Mouse (Mus musculus): ENCODE results near the gene Psmd13. TPM values are rescaled to one million over a fixed set of nuclear protein-coding genes. Genes with fewer than 3 reads are reported as not detected.
"Not testable (repeated sequence)": the region's sequence is repeated elsewhere in the genome, so short reads cannot be mapped to it uniquely, and the experiment has no call there.

Gene Psmd13
- polyA plus RNA-seq, 1 experiment = 99.7 TPM

- DNase-seq (ENCODE audit: extremely low spot score in 1 of 2, low spot score in 1 of 2) = peak; percentile 86 to 88
Measured at GRCm38 (mm10) chr7:140855860-140856784, 25.6 kb upstream of the Psmd13 start, which contains the start of gene Gm45785. TSS of gene Gm45785 (minus strand) at chr7:140856331.

DNA sequence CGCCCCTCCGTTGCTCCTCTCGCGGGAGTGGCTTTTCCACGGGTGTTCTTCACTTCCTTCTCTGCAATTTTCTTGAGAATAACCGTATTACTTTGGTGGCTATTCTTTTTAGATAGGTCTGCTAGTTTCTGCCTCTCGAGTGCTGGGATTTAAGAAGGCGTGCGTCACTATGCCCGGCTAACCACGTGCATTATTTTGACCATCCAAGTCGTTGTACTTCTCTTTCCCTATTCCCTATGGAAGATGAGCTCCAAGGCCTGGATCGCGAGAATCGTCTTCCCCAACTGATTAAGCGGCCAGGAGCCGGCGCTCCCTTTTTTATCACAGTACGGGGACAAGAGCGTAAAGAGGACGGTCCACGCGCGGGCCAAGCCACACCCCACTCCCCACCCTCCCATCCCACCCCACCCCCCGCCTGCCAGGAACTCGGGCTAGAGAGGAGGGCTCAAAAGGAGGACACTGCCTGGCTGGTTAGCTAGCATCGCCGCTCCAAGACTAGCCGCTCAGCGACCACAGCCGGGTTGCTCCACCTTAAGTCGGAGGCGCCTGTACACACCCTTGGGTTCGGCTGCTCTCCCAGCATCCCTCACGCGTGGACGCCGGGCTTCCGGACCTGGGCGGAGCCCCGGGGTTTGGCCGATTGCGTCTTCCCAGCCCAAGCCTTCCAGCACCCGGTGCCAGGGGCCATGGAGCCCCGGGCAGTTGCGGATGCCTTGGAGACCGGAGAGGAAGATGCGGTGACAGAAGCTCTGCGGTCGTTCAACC lies 24.8 kb upstream of the Psmd13 start, which contains the start of gene Ric8a:
Ric8a (plus strand) TSS at position 173 of the 765 bp plus-strand sequence.
- peak; percentile 81 to 90 for DNase-seq (ENCODE audit: extremely low spot score in 1 of 2, low spot score in 1 of 2)

GRCm38 (mm10) chr7:140857550-140858505 lies 23.9 kb upstream of the Psmd13 start, which contains the start of gene Bet1l:
TSS of gene Bet1l (minus strand) at chr7:140857577.
- no peak for DNase-seq (ENCODE audit: extremely low spot score in 1 of 2, low spot score in 1 of 2)

DNA sequence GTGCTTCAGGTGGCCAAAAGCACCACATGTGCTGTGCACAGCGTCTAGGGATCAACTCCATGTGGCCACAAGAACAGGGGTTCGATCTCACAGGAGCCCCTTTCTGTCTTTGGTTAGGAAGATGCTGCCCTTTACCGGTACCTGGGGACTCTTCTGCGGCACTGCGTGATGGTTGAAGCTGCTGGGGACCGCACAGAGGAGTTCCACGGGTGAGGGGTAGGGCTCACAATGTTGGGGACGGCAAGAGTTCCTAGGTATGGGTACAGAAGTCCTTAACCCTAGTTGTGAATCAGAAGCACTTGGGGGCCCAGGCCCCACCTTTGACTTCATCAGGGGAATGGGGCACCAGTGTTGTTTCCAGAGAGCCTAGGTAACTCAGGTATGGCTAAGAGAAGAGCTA lies 23.0 kb upstream of the Psmd13 start:
- no peak for DNase-seq (ENCODE audit: extremely low spot score in 1 of 2, low spot score in 1 of 2)

DNA sequence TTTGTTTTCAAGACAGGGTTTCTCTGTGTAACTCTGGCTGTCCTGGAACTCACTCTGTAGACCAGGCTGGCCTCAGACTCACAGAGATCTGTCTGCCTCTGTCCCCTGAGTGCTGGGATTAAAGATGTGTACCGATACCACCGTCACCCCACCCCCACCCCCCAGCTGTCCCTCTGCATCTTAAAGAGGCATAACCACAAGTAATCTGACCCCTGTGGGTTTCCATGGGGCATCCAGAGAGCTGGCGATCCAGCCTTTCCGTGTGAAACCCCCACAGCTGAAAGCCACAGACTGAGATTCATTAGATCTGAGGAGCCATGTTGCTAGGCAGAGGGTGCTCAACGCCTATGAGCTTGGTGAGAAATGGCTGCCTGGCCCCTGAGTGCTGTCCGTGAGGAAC lies 21.8 kb upstream of the Psmd13 start:
- DNase-seq (ENCODE audit: extremely low spot score in 1 of 2, low spot score in 1 of 2) = no peak

DNA sequence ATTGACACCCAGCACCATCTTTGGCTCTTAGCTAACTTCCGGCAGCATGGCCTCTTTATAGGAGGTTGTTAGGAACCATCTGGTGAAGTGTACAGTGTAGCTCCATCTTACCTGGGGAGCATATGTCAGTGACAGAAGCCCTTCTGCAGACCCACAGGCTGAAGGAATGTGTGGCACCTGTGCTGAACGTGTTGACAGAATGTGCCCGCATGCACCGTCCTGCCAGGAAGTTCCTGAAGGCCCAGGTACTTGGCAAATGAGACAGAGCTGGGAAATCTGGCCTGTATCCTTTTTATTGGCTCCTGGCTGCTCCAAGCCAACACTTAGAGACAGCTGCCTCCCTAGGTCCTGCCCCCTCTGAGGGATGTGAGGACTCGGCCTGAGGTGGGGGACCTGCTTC lies 21.0 kb upstream of the Psmd13 start:
- DNase-seq (ENCODE audit: extremely low spot score in 1 of 2, low spot score in 1 of 2) = no peak

DNA sequence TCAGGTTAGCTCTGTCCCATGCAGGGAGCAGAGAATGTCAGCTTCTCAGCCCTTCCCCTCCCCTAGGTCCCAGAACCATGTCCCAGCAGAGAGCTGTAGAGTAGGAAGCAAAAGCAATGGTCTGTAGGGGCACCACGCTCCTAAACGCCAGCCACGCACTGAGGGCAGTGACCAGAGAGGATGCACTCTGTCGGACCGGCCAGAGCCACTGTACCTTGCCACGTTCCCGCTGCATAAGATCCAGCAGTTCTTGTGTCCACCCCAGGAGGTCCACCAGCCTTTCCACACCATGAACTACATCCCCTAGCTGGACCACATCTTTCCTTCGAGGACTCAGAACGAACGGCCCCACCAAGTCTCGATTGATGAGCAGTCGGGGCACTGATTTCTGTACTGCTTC lies 17.0 kb upstream of the Psmd13 start:
- DNase-seq (ENCODE audit: extremely low spot score in 1 of 2, low spot score in 1 of 2) = no peak

- no peak for DNase-seq (ENCODE audit: extremely low spot score in 1 of 2, low spot score in 1 of 2)
Measured at GRCm38 (mm10) chr7:140874224-140874623, 7.5 kb upstream of the Psmd13 start.

DNA sequence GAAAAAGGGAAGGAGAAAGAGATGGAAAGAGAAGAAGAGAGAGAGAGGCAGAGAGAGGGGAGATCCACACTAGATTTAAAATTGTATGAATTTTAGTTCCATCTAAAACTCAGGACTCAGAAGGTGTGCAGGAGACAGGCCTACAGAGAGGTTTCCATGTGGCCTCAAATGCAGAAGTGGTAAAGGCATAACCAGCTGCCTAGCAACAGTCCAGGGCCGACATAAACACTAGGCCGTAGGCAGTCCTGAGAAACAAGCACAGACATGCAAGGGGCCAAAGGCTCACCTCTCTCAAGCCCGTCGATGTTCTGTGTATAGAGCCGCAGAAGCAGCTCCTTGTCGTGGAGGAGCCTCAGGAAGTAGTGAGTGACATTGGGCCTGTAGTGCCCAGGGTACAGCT lies 4.4 kb upstream of the Psmd13 start:
- no peak for DNase-seq (ENCODE audit: extremely low spot score in 1 of 2, low spot score in 1 of 2)

- DNase-seq (ENCODE audit: extremely low spot score in 1 of 2, low spot score in 1 of 2) = no peak
Measured at GRCm38 (mm10) chr7:140879355-140879754, 2.4 kb upstream of the Psmd13 start.

DNA sequence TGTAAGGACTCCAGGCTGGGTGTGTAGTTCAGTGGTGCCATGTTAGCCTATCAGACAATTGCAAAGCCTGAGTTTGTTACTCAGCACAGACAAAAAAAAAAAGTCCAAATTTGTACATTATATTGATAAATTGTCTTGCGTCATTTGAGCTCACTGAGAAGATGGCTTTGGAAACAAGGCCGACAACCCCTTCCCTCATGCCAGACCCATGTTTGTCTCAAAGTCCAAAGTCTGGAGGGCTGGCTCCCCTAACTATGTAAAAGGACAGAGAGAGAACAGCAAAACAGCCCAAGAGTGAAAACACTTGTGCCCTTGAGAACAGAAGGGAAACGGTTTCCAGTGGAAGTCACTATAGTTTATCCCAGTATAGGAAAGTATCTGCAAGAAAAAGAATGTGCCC lies 1.3 kb upstream of the Psmd13 start:
- DNase-seq (ENCODE audit: extremely low spot score in 1 of 2, low spot score in 1 of 2) = no peak

GRCm38 (mm10) chr7:140880865-140881515 lies 778 bp upstream of the Psmd13 start:
- DNase-seq (ENCODE audit: extremely low spot score in 1 of 2, low spot score in 1 of 2) = peak in 1 of 2 experiments; percentile 22

GRCm38 (mm10) chr7:140882469-140882803 lies 668 bp downstream of the Psmd13 start:
- no peak for DNase-seq (ENCODE audit: extremely low spot score in 1 of 2, low spot score in 1 of 2)

GRCm38 (mm10) chr7:140890636-140891035 lies 8.9 kb downstream of the Psmd13 start:
- DNase-seq (ENCODE audit: extremely low spot score in 1 of 2, low spot score in 1 of 2) = not testable (repeated sequence)

DNA sequence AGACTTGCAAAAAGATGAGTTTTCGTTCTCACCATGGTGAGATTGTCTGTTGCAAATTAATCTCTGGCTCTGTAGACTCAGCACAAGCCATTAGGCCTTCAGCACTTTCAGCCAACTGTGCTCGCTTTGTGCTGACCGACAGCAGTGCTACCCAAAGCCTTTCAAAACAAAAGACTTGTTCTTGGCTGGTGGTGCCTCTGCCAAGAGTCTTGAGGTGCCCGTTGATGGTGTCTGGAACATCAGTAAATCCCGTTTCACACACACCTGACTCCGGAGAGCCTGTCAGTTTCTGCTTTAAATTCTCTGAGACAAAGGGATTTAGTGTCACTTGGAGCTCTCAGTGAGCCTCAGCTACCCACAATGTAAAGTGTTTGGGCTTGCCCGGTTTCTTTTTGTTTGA lies 12.3 kb downstream of the Psmd13 start:
- no peak for DNase-seq (ENCODE audit: extremely low spot score in 1 of 2, low spot score in 1 of 2)

GRCm38 (mm10) chr7:140894611-140895010 lies 12.8 kb downstream of the Psmd13 start:
- DNase-seq (ENCODE audit: extremely low spot score in 1 of 2, low spot score in 1 of 2) = no peak

- DNase-seq (ENCODE audit: extremely low spot score in 1 of 2, low spot score in 1 of 2) = no peak
Measured at GRCm38 (mm10) chr7:140897863-140898262, 16.1 kb downstream of the Psmd13 start.

DNA sequence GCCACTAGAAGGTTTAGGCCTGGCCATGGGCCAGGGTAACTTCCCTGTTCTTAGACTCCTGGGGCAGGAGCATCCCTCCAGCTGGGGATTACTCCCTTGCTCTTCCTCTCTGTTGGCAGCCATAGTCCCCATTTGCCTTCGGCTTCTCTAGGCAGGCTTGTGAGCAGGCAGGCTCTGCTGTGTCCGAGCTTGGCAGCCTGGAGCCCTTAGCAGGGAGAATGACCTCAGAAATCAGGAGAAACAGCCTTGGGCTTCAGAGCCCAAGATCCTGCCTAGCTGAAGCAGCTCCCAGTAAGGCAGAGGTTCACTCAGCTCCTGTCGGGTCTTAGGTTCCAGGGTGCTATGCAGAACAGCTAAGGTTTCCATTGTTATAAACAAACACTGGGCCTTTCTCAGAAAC lies 17.4 kb downstream of the Psmd13 start:
- DNase-seq (ENCODE audit: extremely low spot score in 1 of 2, low spot score in 1 of 2) = no peak

DNA sequence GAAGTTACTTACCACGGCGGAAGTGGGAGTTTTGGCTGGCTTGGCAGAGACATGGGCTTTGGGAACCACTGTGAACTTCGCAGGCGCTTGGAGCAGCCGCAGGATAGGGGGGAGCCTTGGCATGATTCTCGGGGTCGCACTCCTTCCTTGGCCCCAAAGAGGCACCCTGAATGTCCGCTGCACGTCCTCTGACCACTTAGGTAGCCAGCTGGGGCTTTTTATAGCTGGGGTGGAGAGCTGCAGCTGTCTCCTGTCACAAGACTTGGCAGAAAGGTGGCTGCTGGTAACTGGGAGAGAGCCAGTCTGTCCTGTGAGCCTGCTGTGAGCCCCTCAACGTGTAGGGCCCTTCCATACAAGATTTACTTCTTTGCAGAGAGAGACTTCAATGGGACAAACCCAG lies 18.5 kb downstream of the Psmd13 start, which contains the start of gene Cox8b:
Cox8b (minus strand) TSS at position 227 of the 400 bp plus-strand sequence.
- no peak for DNase-seq (ENCODE audit: extremely low spot score in 1 of 2, low spot score in 1 of 2)
